Mouse (Mus musculus) forebrain, embryonic 15.5 days (tissue): ENCODE data around the gene Iqschfp. TPM values are rescaled to one million over a fixed set of nuclear protein-coding genes. Genes with fewer than 3 reads are reported as not detected.
A peak's percentile ranks its signal among the peaks of the same experiment; 100 is the strongest.

Experiments
- ATAC-seq: fragments of 200-750 bp; cut with Nextera tagmentation; replicated peaks from 2 replicates; pipeline ENCODE4 v1.8.0; 2017; ENCODE audit warnings: mild to moderate bottlenecking, moderate TSS enrichment, moderate library complexity
- H3K27ac ChIP-seq: fragments of 300-500 bp; sonication (generic); replicated peaks from 2 replicates; pipeline ENCODE4 v1.5.1; 2015; ENCODE audit warnings: mild to moderate bottlenecking, inconsistent platforms
- H3K27me3 ChIP-seq: fragments of 300-500 bp; sonication (generic); 2 replicates; pipeline ENCODE4 v1.6.1; 2015; ENCODE audit warnings: inconsistent platforms
- H3K36me3 ChIP-seq: fragments of 300-500 bp; sonication (generic); 2 replicates; pipeline ENCODE4 v1.6.1; 2015; ENCODE audit warnings: mild to moderate bottlenecking, inconsistent platforms
- H3K4me1 ChIP-seq: fragments of 300-500 bp; sonication (generic); 2 replicates; pipeline ENCODE4 v1.6.1; 2015; ENCODE audit warnings: inconsistent platforms
- H3K4me2 ChIP-seq: fragments of 300-500 bp; sonication (generic); replicated peaks from 2 replicates; pipeline ENCODE4 v1.6.1; 2015; ENCODE audit warnings: mild to moderate bottlenecking, inconsistent platforms
- H3K4me3 ChIP-seq: fragments of 300-500 bp; sonication (generic); 2 replicates; pipeline ENCODE4 v1.5.1; 2015; ENCODE audit warnings: mild to moderate bottlenecking, inconsistent platforms
- H3K9ac ChIP-seq: fragments of 300-500 bp; sonication (generic); replicated peaks from 2 replicates; pipeline ENCODE4 v1.6.1; 2015; ENCODE audit warnings: mild to moderate bottlenecking, inconsistent platforms
- H3K9me3 ChIP-seq: fragments of 300-500 bp; sonication (generic); 2 replicates; pipeline ENCODE4 v1.6.1; 2016; ENCODE audit warnings: inconsistent platforms
- WGBS: fragments of 180-500 bp; shearing (Covaris S2); methylation state at CpG from one replicate; pipeline ENCODE4 v1.1.7; 2015; ENCODE audit warnings: mixed read lengths; 5-methylcytosine and 5-hydroxymethylcytosine counted together
- polyA plus RNA-seq: library from polyadenylated mRNA; unstranded; fragments of >200 nt; fragmentation: Nextera tagmentation; extraction: Ambion mirVana; gene quantifications from 2 replicates; pipeline ENCODE4 v1.2.1, GENCODE M21; 2015

Gene Iqschfp
- polyA plus RNA-seq, 1 experiment from 2014 or later, result 3.3 TPM

- Histone ChIP-seq H3K4me1 (no peaks in the 10 kb centered on the region), H3K36me3 (no peaks in the 10 kb centered on the region), H3K27ac (no peak overlapping the region), H3K4me2 (no peak overlapping the region), H3K4me3 (no peak overlapping the region), H3K9me3 (no peaks in the 10 kb centered on the region), H3K27me3 (no peaks in the 10 kb centered on the region), H3K9ac (no peak overlapping the region)
- ATAC-seq, result 0 out of 2 replicates have a peak, but pooled peaks have one; percentile 32
- WGBS, result 20% methylated on average over 6 of the region's 7 CpGs
Observed at GRCm38 (mm10) chr3:68534571-68535051, 642.6 kb downstream of the Iqschfp start.

- H3K27ac ChIP-seq, result no peak overlapping the region
- no peaks in the 10 kb centered on the region for H3K4me1 ChIP-seq
- H3K9ac ChIP-seq, result no peak overlapping the region
- no peak overlapping the region for H3K4me3 ChIP-seq
- ATAC-seq, result no peak
- H3K9me3 ChIP-seq, result no peaks in the 10 kb centered on the region
- 77% methylated on average over 7 of the region's 7 CpGs for WGBS
- no peaks in the 10 kb centered on the region for H3K36me3 ChIP-seq
- no peak overlapping the region for H3K4me2 ChIP-seq
- no peaks in the 10 kb centered on the region for H3K27me3 ChIP-seq
Observed at GRCm38 (mm10) chr3:68535160-68535728, 643.2 kb downstream of the Iqschfp start.

- Histone ChIP-seq H3K4me3 (no peak overlapping the region), H3K27ac (no peak overlapping the region), H3K4me1 (no peaks in the 10 kb centered on the region), H3K27me3 (no peaks in the 10 kb centered on the region), H3K4me2 (no peak overlapping the region), H3K9me3 (no peaks in the 10 kb centered on the region), H3K36me3 (no peaks in the 10 kb centered on the region), H3K9ac (no peak overlapping the region)
- no peak for ATAC-seq
- WGBS, result 52% methylated on average over 3 of the region's 3 CpGs
Observed at GRCm38 (mm10) chr3:68536071-68536470, 644.0 kb downstream of the Iqschfp start.

GRCm38 (mm10) chr3:68541688-68542087 lies 649.7 kb downstream of the Iqschfp start:
- ATAC-seq, result no peak

GRCm38 (mm10) chr3:68542944-68543501 lies 651.0 kb downstream of the Iqschfp start:
- Histone ChIP-seq H3K4me1 (peaks cover 30% of the 10 kb centered on the region), H3K27me3 (no peaks in the 10 kb centered on the region), H3K27ac (no peak overlapping the region), H3K9ac (no peak overlapping the region), H3K4me2 (peak overlapping the region; percentile 41), H3K9me3 (no peaks in the 10 kb centered on the region), H3K4me3 (peak overlapping the region; percentile 24), H3K36me3 (no peaks in the 10 kb centered on the region)
- ATAC-seq, result peak; percentile 71
- 1% methylated on average over 7 of the region's 7 CpGs for WGBS

More at GRCm38 (mm10) chr3:68541688-68542087, 649.7 kb downstream of the Iqschfp start:
- WGBS, result 87% methylated on average over 8 of the region's 8 CpGs
- Histone ChIP-seq H3K4me1 (peaks cover 30% of the 10 kb centered on the region), H3K9me3 (no peaks in the 10 kb centered on the region), H3K27ac (no peak overlapping the region), H3K27me3 (no peaks in the 10 kb centered on the region), H3K9ac (no peak overlapping the region), H3K4me3 (no peak overlapping the region), H3K36me3 (no peaks in the 10 kb centered on the region), H3K4me2 (no peak overlapping the region)

- Histone ChIP-seq H3K36me3 (no peaks in the 10 kb centered on the region), H3K9ac (no peak overlapping the region), H3K9me3 (no peaks in the 10 kb centered on the region), H3K27me3 (no peaks in the 10 kb centered on the region), H3K4me2 (no peak overlapping the region), H3K4me1 (peaks cover 30% of the 10 kb centered on the region), H3K27ac (no peak overlapping the region), H3K4me3 (no peak overlapping the region)
- ATAC-seq, result 0 out of 2 replicates have a peak, but pooled peaks have one; percentile 12
- 70% methylated on average over 7 of the region's 7 CpGs for WGBS
Observed at GRCm38 (mm10) chr3:68544811-68545210, 652.8 kb downstream of the Iqschfp start.

GRCm38 (mm10) chr3:68545898-68546297 lies 653.9 kb downstream of the Iqschfp start:
- Histone ChIP-seq H3K4me2 (no peak overlapping the region), H3K36me3 (no peaks in the 10 kb centered on the region), H3K27ac (peak overlapping the region; percentile 2; the same call in 1 of the 2 replicates), H3K27me3 (no peaks in the 10 kb centered on the region), H3K9me3 (no peaks in the 10 kb centered on the region), H3K9ac (no peak overlapping the region), H3K4me3 (no peak overlapping the region), H3K4me1 (peaks cover 30% of the 10 kb centered on the region)
- ATAC-seq, result peak; percentile 54
- WGBS, result 31% methylated on average over 6 of the region's 6 CpGs

GRCm38 (mm10) chr3:68555087-68555662 lies 663.1 kb downstream of the Iqschfp start:
- H3K4me3 ChIP-seq, result no peak overlapping the region
- WGBS, result 84% methylated on average over 4 of the region's 4 CpGs

GRCm38 (mm10) chr3:68556891-68557290 lies 664.9 kb downstream of the Iqschfp start:
- H3K27ac ChIP-seq, result no peak overlapping the region
- no peak overlapping the region for H3K4me2 ChIP-seq
- no peak overlapping the region for H3K9ac ChIP-seq
- H3K36me3 ChIP-seq, result no peaks in the 10 kb centered on the region
- H3K4me1 ChIP-seq, result no peaks in the 10 kb centered on the region
- 93% methylated on average over 9 of the region's 9 CpGs for WGBS
- ATAC-seq, result no peak
- H3K27me3 ChIP-seq, result no peaks in the 10 kb centered on the region
- H3K4me3 ChIP-seq, result no peak overlapping the region
- no peaks in the 10 kb centered on the region for H3K9me3 ChIP-seq

More at GRCm38 (mm10) chr3:68555087-68555662, 663.1 kb downstream of the Iqschfp start:
- H3K4me2 ChIP-seq, result no peak overlapping the region
- no peak for ATAC-seq
- H3K36me3 ChIP-seq, result no peaks in the 10 kb centered on the region
- no peaks in the 10 kb centered on the region for H3K9me3 ChIP-seq
- no peak overlapping the region for H3K9ac ChIP-seq
- no peaks in the 10 kb centered on the region for H3K4me1 ChIP-seq
- no peaks in the 10 kb centered on the region for H3K27me3 ChIP-seq
- no peak overlapping the region for H3K27ac ChIP-seq

GRCm38 (mm10) chr3:68558744-68559143 lies 666.7 kb downstream of the Iqschfp start:
- H3K9me3 ChIP-seq, result no peaks in the 10 kb centered on the region
- no peak overlapping the region for H3K4me3 ChIP-seq
- no peak overlapping the region for H3K9ac ChIP-seq
- no peaks in the 10 kb centered on the region for H3K36me3 ChIP-seq
- no peak overlapping the region for H3K27ac ChIP-seq
- ATAC-seq, result no peak
- peaks cover 6% of the 10 kb centered on the region for H3K4me1 ChIP-seq
- 90% methylated on average over 6 of the region's 6 CpGs for WGBS
- no peak overlapping the region for H3K4me2 ChIP-seq
- H3K27me3 ChIP-seq, result no peaks in the 10 kb centered on the region

GRCm38 (mm10) chr3:68560057-68560456 lies 668.0 kb downstream of the Iqschfp start:
- Histone ChIP-seq H3K9ac (no peak overlapping the region), H3K36me3 (no peaks in the 10 kb centered on the region), H3K4me2 (no peak overlapping the region), H3K4me3 (no peak overlapping the region), H3K27ac (no peak overlapping the region), H3K9me3 (no peaks in the 10 kb centered on the region), H3K27me3 (no peaks in the 10 kb centered on the region), H3K4me1 (peaks cover 16% of the 10 kb centered on the region)
- whole genome bisulfite sequencing, result 61% methylated on average over 5 of the region's 5 CpGs
- no peak for ATAC-seq

GRCm38 (mm10) chr3:68562838-68563237 lies 670.8 kb downstream of the Iqschfp start:
- peaks cover 25% of the 10 kb centered on the region for H3K4me1 ChIP-seq
- H3K4me3 ChIP-seq, result no peak overlapping the region
- H3K9ac ChIP-seq, result no peak overlapping the region
- H3K27me3 ChIP-seq, result no peaks in the 10 kb centered on the region
- no peak overlapping the region for H3K27ac ChIP-seq
- no peak overlapping the region for H3K4me2 ChIP-seq
- H3K9me3 ChIP-seq, result no peaks in the 10 kb centered on the region
- H3K36me3 ChIP-seq, result no peaks in the 10 kb centered on the region
- ATAC-seq, result no peak
- WGBS, result 75% methylated on average over 2 of the region's 2 CpGs
